Mouse (Mus musculus): ENCODE results near the gene Nrxn2. TPM values are rescaled to one million over a fixed set of nuclear protein-coding genes. Genes with fewer than 3 reads are reported as not detected.

The Nrxn2 gene
- polyA plus RNA-seq, 2 experiments from 2014 or later, result not detected

- no peak for ATAC-seq
These were observed 25.7 kb upstream of the Nrxn2 start for GRCm38 (mm10) chr19:6392743-6393393.

DNA sequence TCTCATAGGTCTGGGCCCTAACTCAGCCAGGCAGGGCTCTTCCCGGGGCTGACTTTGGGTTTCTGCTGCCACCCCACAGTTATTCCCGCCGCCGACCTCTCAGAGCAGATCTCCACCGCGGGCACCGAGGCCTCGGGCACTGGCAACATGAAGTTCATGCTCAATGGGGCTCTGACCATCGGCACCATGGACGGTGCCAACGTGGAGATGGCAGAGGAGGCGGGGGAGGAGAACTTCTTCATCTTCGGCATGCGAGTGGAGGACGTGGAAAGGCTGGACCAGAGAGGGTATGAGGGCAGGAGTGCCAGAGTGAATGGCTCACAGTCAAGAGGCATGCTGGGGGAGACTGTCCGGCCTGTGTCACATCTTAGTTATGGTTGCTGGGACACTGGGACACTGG lies 24.9 kb upstream of the Nrxn2 start:
- no peak for ATAC-seq

- ATAC-seq, result no peak
These were observed 22.3 kb upstream of the Nrxn2 start for GRCm38 (mm10) chr19:6396237-6396636.

DNA sequence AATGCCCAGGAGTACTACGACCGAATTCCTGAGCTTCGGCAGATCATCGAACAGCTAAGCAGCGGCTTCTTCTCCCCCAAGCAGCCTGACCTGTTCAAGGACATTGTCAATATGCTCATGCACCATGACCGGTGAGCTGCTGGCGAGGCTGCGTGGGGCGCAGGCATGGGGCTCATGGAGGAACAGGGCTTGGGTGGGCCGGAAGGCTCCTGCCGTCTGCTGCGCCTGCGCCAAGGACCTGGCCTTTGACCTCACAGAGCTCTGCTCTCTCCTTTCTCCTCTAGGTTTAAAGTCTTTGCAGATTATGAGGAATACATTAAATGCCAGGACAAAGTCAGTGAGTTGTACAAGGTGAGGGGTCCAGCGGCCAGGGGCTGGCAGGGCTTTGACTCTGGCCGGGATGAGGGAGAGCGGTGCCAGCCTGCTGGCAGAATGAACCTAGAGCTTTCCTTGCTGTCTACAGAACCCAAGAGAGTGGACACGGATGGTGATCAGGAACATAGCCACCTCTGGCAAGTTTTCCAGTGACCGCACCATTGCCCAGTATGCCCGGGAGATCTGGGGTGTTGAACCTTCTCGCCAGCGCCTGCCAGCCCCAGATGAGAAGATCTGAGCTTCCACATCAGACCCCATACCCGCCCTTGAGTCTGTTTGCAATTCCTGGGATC lies 20.8 kb upstream of the Nrxn2 start:
- no peak for ATAC-seq

DNA sequence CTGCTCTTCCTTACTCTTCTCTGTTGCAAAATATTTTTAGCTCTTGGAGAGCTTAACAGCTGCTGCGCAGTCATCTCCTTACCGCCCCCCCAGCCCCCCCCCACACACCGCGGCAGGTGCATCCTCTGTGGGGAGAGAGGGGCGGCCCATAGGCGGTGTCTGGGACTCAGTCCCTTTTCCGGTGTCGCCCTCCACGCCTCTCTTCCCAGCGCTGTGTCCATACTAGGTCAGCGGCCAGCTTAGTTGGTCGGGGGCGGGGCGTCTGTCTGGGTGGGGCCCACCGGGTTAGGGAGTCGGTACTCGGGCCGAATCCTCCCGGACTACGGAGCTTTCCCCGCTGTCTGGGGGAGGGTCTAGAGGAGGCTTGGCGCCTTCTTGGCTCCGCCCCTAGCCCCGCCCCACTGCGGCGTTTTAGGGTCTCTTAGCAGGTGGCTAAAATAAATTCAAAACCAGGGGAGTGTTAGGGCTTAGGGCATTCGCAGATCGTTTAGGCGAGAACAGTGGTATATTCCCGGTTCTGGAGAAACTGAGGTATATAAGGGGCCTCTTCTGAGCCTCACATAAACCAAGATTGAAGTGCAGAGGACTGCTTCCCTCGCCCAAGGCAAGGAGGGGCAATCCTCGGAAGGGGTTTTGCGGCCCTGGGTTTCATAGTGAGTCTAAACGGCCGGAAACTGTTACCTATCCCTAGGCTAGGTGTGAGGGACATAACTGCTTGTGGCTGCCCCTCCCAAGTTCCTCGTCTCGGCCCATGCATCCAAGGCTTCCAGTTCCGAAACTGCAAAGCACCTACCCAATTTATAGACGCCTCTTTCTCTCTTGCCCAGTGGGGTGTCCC lies 19.9 kb upstream of the Nrxn2 start:
- peak; percentile 42 for ATAC-seq

- ATAC-seq, result peak; percentile 78
These were observed 19.0 kb upstream of the Nrxn2 start, which contains the start of gene Rasgrp2 for GRCm38 (mm10) chr19:6399285-6400095. Gene Rasgrp2 (plus strand): TSS chr19:6399340.

DNA sequence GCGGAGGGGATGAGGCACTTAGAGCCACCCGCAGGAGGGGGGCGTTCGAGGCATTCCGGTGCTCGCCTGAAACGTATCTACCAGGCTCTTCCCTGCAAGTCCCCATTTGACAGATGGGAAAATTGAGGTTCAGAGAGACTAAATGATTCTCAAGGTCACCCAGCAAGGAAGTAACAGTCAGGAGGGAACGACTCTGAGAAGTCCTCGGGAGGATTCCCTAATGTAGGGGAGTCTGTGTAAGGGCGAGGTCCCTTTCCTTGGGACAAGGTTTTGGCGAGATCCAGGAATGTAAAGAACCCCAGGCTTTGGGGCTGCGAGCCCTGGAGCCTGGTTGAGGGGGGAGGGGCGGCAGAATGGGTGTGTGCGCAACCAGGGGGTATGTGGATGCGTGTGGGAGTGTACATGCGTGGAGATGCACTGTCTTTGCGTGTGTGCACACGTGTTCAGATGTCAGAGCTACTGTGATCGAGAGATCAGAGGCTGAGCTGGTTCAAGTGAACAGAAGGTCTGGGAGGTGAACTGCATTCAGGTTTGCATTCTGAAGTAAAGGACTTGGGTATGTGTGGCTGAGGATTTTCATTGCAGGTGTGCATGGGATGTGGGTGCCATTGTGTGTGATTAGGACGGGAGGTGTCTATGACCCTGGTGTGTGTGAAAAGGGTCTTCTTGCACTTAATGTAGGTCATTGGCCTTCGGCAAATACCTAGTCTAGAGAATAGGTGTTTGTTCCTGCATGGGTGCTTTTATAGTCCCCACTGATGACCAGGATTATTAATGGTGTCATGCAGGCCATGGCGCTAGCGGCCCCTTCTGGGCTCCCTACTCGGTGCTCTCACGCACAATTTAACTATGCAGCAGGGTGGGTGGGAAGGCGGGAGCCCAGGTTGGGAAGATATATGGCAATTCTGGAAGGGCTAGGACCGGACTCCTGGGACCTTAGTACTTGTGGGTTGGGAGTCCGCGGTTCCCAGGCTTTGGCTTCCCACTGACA lies 18.1 kb upstream of the Nrxn2 start:
- ATAC-seq, result peak; percentile 27

- peak; percentile 28 for ATAC-seq
These were observed 17.3 kb upstream of the Nrxn2 start for GRCm38 (mm10) chr19:6401131-6401815.

DNA sequence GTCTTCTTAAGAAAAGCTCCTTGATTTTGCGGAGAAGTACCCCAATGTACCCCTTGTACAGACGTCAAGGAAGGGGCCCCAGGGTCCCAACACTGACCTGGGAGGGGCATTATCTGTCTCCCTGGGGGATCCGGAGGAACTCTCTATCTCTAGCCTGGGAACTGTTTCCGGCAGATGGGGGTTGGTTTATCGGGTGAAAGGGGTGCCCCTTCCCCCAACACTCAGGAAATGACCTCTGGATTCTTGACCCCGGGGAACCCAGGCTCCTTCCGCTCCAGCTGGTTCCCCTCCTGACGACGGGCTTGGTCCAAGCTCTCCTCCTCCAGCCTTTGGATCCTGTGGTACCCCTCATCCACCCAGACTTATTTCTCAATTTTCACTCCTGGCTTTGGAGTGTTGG lies 16.6 kb upstream of the Nrxn2 start:
- ATAC-seq, result no peak

- ATAC-seq, result no peak
These were observed 14.7 kb upstream of the Nrxn2 start for GRCm38 (mm10) chr19:6403869-6404268.

GRCm38 (mm10) chr19:6405433-6405832 lies 13.1 kb upstream of the Nrxn2 start:
- ATAC-seq, result no peak

GRCm38 (mm10) chr19:6407109-6407508 lies 11.4 kb upstream of the Nrxn2 start:
- no peak for ATAC-seq

DNA sequence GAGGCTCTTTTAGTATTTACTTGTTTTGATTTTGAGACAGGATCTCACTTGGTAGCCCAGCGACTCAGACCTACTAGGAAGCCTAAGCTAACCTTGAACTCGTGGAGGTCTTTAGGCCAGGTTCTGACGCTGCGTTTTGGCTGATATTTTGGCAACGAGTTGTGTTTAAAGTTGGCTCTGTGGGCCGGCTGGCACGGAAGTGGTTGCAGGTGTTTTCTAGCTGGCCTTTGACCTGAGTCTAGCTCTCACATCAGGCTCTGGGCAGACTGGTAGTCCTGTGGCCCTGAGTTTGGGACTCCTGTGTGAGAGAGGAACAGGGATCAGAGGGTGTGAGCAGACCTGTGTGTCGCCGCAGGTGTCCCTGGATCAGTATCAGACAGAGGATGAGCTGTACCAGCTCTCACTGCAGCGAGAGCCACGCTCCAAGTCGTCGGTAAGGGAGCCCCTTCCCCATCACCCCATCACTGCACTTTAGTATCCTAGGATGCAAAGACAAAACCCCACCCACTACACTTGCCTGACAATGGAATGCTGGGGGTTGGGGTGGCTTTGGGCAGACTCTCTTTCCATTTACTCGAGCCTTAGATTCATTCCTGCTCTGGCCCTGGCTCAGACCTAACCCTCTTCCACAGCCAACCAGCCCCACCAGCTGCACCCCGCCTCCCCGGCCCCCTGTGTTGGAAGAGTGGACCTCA lies 10.6 kb upstream of the Nrxn2 start:
- ATAC-seq, result no peak

DNA sequence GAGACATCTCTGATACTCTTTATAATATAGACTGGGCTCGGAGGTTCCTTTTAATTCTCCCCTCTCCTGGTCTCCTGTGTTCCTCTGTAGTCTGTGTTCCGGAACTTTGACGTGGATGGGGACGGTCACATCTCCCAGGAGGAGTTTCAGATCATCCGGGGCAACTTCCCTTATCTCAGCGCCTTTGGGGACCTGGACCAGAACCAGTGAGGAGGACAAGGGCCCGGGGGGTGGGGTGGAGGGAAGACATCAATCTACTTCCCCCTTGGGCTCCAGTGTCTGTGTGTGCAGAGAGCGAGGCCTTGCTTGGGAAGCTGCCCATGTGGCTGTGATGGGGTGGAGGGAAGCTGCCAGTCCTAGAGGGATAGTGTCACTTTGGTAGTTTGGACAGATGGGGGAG lies 9.8 kb upstream of the Nrxn2 start:
- ATAC-seq, result no peak

DNA sequence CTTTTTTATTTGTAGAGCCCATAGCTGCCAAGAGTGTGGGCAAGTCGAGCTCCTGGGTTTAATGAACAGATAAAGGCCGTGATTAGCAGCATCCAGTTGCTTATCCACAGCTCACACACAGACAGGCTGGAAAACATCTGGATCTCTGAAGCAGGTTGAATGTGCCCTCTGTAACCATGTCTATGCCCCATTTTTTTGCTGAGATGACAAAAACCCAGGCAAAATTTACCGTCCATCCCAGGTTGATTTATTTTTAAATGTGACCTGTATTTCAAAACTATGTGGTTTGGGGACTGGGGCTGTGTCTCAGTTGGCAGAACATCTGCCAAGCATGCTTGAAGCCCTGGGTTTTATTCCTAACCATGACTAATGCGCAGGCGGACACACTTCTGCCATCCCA lies 9.4 kb upstream of the Nrxn2 start:
- no peak for ATAC-seq

- no peak for ATAC-seq
These were observed 8.6 kb upstream of the Nrxn2 start for GRCm38 (mm10) chr19:6409936-6410335.

DNA sequence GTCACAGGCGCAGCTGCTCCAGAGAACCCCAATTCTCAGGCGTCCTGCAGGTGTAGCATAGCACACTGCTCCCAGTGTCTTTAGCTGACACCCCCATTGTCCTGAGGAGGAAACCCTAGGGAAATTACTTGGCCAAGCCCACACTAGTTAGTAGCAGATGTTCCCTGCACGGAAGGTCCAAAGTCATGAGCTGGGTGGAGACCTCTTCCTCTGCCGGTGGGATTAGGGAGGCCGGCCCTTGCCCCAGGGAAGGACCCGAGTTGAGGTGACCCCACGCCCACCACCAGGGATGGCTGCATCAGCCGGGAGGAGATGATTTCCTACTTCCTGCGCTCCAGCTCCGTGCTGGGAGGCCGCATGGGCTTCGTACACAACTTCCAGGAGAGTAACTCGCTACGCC lies 5.7 kb upstream of the Nrxn2 start:
- ATAC-seq, result no peak

- no peak for ATAC-seq
These were observed 3.1 kb upstream of the Nrxn2 start for GRCm38 (mm10) chr19:6415454-6415853.

- no peak for ATAC-seq
These were observed 2.3 kb upstream of the Nrxn2 start for GRCm38 (mm10) chr19:6416124-6416770.

All from CD4-positive, CD25-positive, alpha-beta regulatory T cell, adult 4 months (primary cell).